Mouse (Mus musculus): ENCODE results near the gene Akain1.

DNA sequence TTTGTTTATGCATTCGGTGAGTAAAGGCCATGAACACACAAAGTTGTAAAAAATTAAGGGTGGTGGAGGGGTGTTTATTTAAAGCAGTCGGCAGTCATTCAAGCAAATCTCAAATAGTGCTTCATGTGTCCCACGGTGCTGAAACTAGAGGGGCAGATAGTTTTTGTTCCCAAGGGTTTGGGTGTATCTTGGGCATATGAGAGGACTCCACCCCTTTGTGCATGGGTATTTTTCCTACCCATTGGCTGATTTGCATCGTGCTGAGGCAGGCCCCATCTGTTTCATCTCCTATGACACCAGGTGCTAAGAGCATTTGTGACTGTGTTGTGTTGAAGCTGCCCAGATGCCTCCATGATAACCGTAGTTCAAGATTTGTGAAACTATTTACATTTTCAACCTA is 1.3 kb upstream of the Akain1 start:
- no peak for TF ChIP-seq POLR2A (IDR thresholded peaks at IDR 0.05; ENCODE audit: low read depth, low read length)
- no peak for TF ChIP-seq CTCF (IDR thresholded peaks at IDR 0.05; ENCODE audit: extremely low read depth, insufficient read depth, insufficient read length, insufficient replicate concordance)

Measured in spleen, adult 2 months (tissue).